Mouse (Mus musculus) frontal cortex, adult 2 months (tissue): ENCODE data around the gene Cdk4. TPM values are rescaled to one million over a fixed set of nuclear protein-coding genes. Genes with fewer than 3 reads are reported as not detected.
"Not testable (repeated sequence)": the region's sequence is repeated elsewhere in the genome, so short reads cannot be mapped to it uniquely, and the experiment has no call there.

Experiments used
- DNase-seq, 2 experiments: peaks; one replicate each; pipeline ENCODE4 v3.0.0; 2022; ENCODE audit warnings: low spot score in 1 of 2; ENCODE audit errors: extremely low spot score in 1 of 2
- polyA plus RNA-seq: library from polyadenylated mRNA; depleted of rRNA; stranded (reverse); fragments of >200 nt; gene quantifications from 2 replicates; pipeline ENCODE4 v1.2.3, GENCODE M21; 2012

Cdk4 gene
- polyA plus RNA-seq, 1 experiment: 167 TPM

- not testable (repeated sequence) for DNase-seq
These were observed 8.9 kb downstream of the Cdk4 start for GRCm38 (mm10) chr10:127072270-127072669.

DNA sequence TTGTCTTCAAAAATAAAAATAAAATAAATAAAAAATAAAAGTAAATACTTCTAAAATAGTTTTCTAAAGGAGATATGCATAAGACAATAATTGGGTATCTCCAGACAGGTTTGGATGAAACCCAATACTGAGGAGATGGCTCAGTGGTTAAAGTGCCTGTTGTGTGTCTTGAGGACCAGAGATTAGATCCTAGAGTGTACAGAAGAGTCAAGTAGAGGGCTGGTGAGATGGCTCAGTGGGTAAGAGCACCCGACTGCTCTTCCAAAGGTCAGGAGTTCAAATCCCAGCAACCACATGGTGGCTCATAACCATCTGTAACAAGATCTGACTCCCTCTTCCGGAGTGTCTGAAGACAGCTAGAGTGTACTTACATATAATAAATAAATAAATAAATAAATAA is 9.6 kb downstream of the Cdk4 start:
- not testable (repeated sequence) for DNase-seq

DNA sequence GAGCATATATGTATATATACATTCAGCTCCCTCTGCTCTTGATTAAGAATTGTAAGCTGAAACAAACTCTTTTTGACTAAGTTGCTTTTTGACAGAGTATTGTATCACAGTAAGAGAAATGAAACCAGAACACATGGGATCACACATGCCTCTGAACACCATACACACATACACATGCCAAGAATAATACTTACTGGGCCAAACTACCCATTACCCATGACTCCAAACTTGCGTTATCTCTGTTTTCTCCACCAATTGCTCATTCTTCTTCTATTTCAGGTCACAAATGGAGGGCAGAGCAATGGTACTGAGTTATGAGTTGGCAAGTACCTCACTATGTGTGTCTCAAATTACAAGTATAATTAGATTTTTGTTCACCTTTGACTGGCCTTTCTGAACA is 10.6 kb downstream of the Cdk4 start:
- no peak for DNase-seq

DNA sequence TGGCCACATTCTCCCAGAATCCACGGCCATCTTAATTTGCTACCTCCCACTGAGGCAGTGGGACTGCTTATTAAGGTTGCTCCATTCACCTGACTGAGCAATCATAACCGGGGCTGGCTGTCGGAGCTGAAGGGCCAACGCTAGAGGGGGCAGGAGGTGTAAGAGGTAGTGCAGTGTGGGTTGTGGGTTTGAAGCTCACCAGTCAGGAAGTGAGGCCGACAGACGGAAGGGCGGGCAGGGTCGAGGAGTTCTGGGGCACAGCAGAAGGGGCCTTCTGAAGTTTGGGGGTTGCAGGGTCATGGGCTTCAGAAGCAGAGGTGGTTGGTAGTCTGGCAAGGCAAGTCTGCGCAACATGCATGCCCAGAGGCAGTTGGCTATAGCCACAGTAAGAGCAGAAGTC is 11.7 kb downstream of the Cdk4 start, which contains the start of gene Agap2:
Gene Agap2, plus strand, starts transcription at position 205 of the 400 bp plus-strand sequence.
- no peak for DNase-seq

- DNase-seq: no peak
These were observed 12.3 kb downstream of the Cdk4 start for GRCm38 (mm10) chr10:127075651-127076050.

- no peak for DNase-seq
These were observed 12.7 kb downstream of the Cdk4 start for GRCm38 (mm10) chr10:127076082-127076481.

DNA sequence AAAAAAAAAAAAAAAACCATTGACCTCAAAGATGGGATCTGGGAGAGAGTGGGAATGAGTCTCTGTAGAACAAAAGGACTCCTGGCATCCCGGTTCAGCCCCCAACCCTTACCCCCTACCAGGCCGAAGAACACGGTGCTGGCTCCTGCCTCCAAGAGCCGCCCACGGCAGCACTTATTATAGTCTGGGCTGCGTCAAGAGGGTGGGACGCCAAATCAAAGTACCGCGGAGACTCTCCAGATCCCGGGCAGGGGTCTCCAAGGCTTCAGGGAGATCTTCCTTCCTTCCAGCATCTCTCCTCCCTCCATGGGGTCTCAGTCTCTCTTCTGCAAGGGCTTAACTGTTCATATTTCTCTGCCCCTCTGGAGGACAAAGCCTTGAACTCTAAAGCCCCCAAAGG is 14.2 kb downstream of the Cdk4 start:
- peak in 1 of 2 experiments; percentile 71 for DNase-seq

- DNase-seq: peak in 1 of 2 experiments; percentile 85
These were observed 14.8 kb downstream of the Cdk4 start for GRCm38 (mm10) chr10:127078001-127078676.

DNA sequence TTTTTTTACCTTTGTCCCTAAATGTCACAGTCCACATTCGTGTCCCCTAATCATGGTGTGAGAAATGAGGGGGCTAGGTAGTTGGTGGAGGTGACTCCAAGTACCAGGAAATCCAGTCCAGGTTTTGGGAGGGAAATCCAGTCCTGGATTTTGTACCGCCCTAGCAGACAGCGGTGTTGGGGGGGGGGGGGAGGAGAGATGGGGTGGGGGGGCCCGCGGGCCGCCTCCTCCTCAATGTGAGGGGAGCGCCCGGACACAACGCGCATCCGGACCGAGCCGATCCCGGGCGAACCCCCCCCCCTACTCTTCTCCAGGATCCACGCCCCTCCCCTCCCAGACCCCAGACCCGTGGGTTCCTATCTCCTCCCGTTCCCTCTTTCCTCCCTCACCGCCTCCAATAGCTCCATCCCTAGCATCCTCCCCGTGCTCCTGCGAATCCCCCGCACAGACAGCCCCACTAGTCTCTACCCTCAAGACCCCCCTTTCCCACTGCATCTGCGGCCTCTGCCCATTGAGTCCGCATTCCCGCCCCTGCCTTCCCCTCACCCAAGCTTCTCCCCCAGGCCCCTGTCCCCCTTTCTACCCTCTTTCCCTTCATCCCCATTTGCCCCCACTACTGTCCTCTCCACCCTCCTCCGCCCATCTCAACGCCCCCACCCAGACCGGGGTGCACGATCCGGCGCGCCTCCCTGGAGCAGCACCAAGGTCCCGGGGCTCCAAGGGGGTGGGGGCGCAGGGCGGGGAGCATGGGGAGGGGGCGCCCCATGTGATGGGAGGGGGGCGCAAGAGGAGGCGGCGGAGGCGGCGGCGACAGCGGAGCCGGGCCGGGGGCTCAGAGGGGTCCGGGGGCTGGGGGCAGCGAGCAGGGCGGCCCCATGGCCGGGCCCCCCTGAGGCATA is 15.6 kb downstream of the Cdk4 start:
- DNase-seq: peak in 1 of 2 experiments; percentile 90

GRCm38 (mm10) chr10:127079665-127080391 is 16.5 kb downstream of the Cdk4 start:
- no peak for DNase-seq

GRCm38 (mm10) chr10:127080901-127081780 is 17.8 kb downstream of the Cdk4 start:
- peak in 1 of 2 experiments; percentile 79 for DNase-seq

DNA sequence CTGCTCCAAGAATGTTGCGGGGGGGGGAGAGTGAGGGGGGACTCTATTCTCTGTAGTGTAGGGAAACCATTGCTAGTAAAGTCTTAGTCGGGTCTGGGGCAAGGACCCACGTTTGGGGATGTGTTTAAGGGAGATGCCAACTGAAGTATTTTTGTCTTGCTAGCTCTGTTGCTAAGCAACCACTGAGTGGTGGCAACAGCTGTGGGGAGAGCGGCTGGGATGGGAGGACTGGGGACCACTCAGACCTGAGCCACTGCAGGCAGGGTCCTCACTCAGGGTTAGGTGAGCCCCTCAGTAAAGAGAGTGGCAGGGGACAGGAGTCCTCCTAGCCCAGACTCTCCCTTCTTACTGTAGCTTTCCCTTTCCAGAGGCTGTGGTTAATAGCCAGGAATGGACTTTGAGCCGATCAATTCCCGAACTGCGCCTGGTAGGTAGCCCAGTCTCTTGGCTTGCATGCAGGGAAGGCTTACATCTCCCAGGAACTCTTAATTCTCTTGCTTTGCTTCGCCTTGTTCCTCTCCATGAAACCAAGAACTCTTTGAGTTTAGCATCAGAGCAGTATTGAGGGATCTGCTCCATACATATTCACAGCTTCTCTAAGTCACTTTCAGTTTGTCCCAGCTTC is 18.8 kb downstream of the Cdk4 start:
- peak in 1 of 2 experiments; percentile 65 for DNase-seq

DNA sequence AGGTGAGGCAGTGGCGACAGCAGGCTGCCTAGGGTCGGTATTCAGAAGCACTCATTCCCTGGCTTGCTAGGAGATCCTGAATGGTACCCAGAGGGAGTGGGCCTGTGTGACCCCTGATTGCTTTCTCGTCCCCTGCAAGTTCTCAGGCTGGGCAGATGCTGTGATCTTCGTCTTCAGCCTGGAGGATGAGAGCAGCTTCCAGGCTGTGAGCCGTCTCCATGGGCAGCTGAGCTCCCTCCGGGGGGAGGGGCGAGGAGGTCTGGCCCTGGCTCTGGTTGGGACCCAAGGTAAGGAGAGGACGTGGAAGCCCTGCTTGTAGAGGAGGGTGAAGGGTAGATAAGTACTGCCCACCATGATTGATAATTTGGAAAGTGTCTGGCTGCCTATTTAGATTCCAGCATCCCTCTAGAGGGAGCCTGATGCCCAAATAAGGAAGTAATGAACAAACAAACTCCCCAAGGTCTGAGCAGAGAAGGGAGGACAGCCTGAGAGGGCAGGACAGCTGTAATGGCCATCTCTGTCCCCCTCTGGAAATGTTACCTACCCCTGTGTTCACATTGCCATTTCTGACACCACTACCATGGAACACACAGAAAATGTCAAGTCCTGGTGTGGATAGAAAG is 20.1 kb downstream of the Cdk4 start:
- DNase-seq: no peak

DNA sequence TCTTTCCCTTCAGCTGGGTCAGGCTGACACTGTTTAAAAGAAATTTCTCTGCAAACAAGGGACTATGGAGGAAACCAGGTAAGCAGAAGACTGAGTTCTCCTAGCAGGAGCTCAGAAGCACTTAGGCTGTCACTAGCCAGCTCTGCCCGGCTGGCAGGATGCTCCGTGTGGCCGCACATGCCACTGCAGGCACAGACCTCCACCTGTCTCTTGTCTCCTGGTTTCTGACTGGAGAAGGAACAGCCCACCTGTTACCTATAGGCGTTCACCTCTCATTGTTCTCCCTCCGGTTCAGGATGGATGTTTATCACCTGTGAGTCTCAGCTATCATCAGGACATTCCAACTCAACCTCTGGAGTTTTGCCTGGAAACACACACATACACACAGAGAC is 20.6 kb downstream of the Cdk4 start:
- DNase-seq: no peak

DNA sequence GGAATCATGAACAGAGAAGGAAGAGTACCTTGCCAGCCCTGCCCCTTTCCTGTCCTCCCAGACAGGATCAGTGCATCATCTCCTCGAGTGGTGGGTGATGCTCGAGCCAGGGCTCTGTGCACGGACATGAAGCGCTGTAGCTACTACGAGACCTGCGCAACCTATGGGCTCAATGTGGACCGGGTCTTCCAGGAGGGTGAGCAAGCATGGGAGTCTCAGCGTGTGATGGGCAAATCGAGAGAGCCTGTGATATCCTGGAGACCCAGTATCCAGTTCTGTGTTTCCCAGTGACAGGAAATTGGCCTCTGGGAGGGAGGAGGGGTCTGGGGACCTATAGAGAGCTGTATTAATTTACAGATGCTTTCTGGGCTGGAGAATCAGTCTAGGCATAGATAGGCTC is 21.7 kb downstream of the Cdk4 start:
- DNase-seq: no peak

- DNase-seq: no peak
These were observed 22.3 kb downstream of the Cdk4 start for GRCm38 (mm10) chr10:127085633-127086032.

GRCm38 (mm10) chr10:127090560-127091411 is 27.5 kb downstream of the Cdk4 start:
- DNase-seq: no peak
